Mouse (Mus musculus) right cerebral cortex, postnatal 10 days (tissue): ENCODE measurements at regions not wholly inside any gene's neighbourhood (a gene's known extent, or its start where the extent isn't known, plus 50 kb on each side); places are given as distances from the start of the nearest gene placed in this dataset.

Experiments used
- DNase-seq, 2 experiments: peaks; one replicate each; pipeline ENCODE4 v3.0.0; 2021; ENCODE audit warnings: low spot score in 2 of 2

GRCm38 (mm10) chr1:189584831-189585230 is 103.1 kb downstream of the Cenpf start:
- DNase-seq = no peak

- DNase-seq = peak in 1 of 2 experiments; percentile 28
These were observed 106.5 kb downstream of the Cenpf start for GRCm38 (mm10) chr1:189581427-189581826.

DNA sequence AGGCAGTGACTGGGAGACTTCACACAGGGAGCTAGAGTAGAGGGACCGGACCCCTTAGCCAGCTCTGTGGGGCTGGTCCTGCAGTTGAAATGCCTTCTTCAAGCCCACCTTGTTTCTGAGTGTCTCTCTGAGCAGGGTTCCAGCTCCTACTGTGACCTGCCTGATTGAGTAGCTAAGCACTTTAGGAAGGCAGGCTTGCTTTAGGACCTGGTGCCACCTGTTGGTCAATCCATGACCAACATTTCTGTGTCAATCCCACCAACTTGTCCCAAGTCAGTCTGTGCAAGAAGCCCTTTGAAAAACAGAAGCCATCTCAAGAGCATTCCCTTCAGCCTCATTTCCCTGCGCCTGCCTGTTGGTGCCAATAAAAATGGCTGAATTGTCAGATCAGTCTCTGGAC is 108.5 kb downstream of the Cenpf start:
- DNase-seq = peak; percentile 56 to 66

- no peak for DNase-seq
These were observed 111.4 kb downstream of the Cenpf start for GRCm38 (mm10) chr1:189576311-189577002.

GRCm38 (mm10) chr1:189575525-189576240 is 112.2 kb downstream of the Cenpf start:
- DNase-seq = no peak

GRCm38 (mm10) chr1:189566491-189566890 is 121.4 kb downstream of the Cenpf start:
- no peak for DNase-seq

DNA sequence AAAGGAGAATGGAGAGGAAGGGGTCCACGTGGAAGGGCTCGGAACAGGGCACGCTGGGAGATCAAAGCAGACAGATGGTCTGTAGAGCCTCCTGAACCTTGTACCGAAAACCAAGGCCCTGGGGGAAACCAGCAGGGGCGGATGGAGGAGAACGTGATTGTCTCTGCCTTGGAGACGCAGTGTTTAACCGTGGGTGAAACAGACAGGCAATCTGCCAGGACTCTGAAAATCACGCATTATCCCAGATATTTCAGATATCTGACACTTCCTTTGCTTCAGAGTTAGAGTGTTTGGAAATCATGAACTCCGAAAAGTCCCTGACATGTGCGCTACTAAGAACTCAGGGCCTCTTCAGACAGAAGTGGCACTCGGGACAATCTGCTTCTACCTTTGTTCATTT is 126.1 kb downstream of the Cenpf start:
- DNase-seq = no peak

GRCm38 (mm10) chr1:189560576-189560975 is 127.3 kb downstream of the Cenpf start:
- DNase-seq = no peak

DNA sequence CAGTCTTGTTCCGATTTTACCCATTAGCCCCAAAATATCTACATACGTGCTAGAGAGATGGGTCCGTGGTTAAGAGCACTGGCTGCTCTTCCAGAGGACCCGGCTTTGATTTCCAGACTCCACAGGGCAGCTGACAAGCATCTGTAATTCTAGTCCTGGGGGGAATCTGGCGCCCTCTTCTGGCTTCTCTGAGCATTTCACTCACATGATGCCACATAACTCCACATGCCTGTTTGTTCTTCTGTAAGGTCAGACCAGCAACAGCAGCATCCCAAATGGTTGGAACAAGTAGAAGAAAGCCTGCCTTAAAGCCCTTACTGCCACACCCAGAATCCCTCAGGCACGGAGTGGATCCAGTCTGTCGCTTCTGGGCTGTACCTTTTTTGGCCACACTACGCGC is 137.0 kb downstream of the Cenpf start:
- no peak for DNase-seq

DNA sequence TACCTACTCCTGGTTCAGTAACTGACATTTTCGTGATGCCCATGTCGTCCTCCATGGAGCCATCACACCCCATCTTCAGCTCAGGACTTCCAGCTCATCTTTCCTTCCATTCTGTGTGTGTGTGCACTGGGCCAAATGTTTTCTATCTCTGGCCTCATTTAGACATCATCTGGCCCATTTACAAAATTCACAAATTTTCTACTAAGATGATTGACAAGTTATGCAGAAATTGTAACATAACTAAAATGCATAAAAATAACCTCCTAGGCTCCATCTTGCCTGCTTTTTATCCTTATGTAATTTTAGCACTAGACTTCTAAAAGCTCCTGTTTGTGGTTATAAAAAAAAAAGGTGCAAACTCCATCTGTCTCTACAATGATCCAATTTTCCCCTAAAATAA is 130.8 kb upstream of the Kcnk2 start:
- DNase-seq = no peak

GRCm38 (mm10) chr1:189526329-189526728 is 124.3 kb upstream of the Kcnk2 start:
- no peak for DNase-seq

GRCm38 (mm10) chr1:189515476-189515875 is 113.4 kb upstream of the Kcnk2 start:
- DNase-seq = peak; percentile 66 to 73

DNA sequence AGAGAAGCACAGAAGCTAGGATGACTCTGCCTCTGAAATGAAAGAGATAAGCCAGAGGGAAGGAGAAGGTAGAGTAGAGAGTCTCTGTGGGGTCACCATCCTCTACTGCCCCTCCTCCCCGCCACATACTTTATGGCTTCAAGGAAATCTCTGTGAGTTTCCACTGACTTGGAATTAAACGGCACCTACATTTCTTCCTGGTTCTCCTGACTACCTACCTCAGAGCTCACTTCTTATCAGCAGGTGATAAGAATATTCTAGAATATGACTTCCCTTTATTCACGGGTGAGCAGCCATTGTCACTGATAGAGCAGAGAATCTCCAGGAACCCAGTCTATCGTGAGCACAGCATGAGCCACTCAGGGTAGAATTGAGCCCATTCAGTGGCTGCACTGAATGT is 111.3 kb upstream of the Kcnk2 start:
- DNase-seq = no peak

- DNase-seq = peak; percentile 49 to 56
These were observed 105.2 kb upstream of the Kcnk2 start for GRCm38 (mm10) chr1:189507301-189507700.

- no peak for DNase-seq
These were observed 97.6 kb upstream of the Kcnk2 start for GRCm38 (mm10) chr1:189499703-189500102.

- no peak for DNase-seq
These were observed 97.1 kb upstream of the Kcnk2 start for GRCm38 (mm10) chr1:189499141-189499540.

- DNase-seq = no peak
These were observed 95.0 kb upstream of the Kcnk2 start for GRCm38 (mm10) chr1:189497031-189497430.

- peak; percentile 55 to 65 for DNase-seq
These were observed 93.5 kb upstream of the Kcnk2 start for GRCm38 (mm10) chr1:189495386-189496150.

GRCm38 (mm10) chr1:189494896-189495295 is 92.8 kb upstream of the Kcnk2 start:
- no peak for DNase-seq

DNA sequence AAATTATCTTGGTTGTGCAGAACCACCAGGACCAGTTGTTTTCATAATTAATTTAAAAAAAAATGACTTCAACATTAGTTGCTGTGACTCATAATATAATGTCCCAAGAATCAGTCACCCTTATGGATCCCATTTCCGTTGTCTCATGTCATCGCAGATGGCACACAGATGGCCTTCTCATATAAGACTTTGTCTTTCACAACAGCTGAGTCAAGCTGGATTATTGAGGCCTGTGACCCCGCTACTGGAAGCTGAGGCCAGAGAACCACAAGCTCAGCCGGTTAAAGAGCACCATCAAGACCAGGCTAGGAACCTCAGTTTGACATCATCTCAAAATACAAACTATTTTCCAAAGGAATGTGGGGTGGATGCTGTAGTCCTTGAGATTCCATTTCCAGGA is 83.3 kb upstream of the Kcnk2 start:
- no peak for DNase-seq

DNA sequence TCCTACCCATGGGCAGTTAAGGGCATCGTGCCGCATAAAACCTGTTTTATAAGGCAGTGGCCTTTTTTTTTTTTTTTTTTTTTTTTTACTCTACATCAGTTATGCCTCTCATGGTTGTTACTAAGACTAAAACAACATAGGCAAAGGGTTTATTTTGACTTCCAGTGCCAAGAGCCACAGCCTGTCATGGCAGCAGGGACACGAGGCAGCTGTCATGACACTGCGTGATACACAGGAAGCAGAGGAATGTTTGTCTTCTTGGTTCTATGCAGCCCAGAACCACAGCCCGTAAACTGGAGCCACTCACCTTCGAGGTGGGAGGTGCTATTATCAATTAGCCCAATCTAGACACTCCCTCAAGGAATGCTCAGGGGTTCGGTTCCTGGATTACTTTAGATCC is 81.3 kb upstream of the Kcnk2 start:
- no peak for DNase-seq

DNA sequence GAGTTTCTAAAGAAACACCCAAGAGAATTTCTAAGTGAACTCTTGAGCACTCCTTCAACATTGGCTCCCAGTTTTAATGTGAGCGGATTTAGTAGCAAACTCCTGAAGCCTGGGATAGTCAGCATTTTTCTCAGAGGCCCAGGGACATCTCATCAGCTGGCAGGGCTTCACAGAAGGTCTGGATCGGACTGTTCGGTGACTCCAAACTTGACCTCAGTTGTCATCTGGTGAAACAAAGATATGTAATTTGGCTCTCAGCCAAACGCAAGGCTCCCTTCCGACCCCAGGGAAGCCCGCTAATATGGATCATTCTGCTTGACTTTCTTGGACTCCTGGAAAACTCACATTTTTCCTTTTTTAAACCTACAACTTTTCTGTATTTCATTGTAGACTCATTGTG is 76.0 kb upstream of the Kcnk2 start:
- no peak for DNase-seq

GRCm38 (mm10) chr1:189476796-189477195 is 74.7 kb upstream of the Kcnk2 start:
- no peak for DNase-seq
